In genomic region chr13:20900972-20901457, GRCm38 (mm10) we compare ENCODE assay signal across 9 mouse cellular contexts.
DNase-seq lines count a peak whose midpoint lies in the region; ATAC-seq lines count a peak whose summit lies in the region.
"Had no signal": no experiment of that assay in that cellular context is flagged by ENCODE, and none has a peak within 500 bp of the region (broad histone marks: within the 10 kb centered on the region; RNA-seq: fewer than 3 reads in every experiment).

No protein-coding gene starts in this region.

- peak; percentile 9 for DNase-seq in cerebellum, adult 18-20 months
- DNase-seq in cerebellum, postnatal 4 days (ENCODE audit: low spot score in 2 of 2), result no peak
- DNase-seq in midbrain, embryonic 11.5 days (ENCODE audit: low spot score, missing footprints), result no peak
- no peak for DNase-seq in midbrain, embryonic 10.5 days (ENCODE audit: low spot score)
- DNase-seq in retina, postnatal 1 day, result peak; percentile 36
- DNase-seq in ovary, postnatal 10 days (ENCODE audit: low spot score), result no peak
- DNase-seq: thymus, adult 2 months had no signal

- no peak overlapping the region for H3K27ac ChIP-seq in midbrain, embryonic 11.5 days (ENCODE audit: low read depth, low read length)
- no peak overlapping the region for H3K27ac ChIP-seq in midbrain, embryonic 10.5 days (replicated peaks)
- peak overlapping the region; percentile 62 for H3K27ac ChIP-seq in lung, embryonic 15.5 days

- WGBS in midbrain, embryonic 11.5 days, result 47% methylated on average over 2 of the region's 2 CpGs
- WGBS in midbrain, embryonic 10.5 days, result 55% methylated on average over 2 of the region's 2 CpGs
- WGBS in lung, embryonic 15.5 days, result 5% methylated on average over 2 of the region's 2 CpGs

- no peaks in the 10 kb centered on the region for H3K27me3 ChIP-seq in midbrain, embryonic 11.5 days (ENCODE audit: control insufficient read depth, insufficient read depth, low read length)
- H3K27me3 ChIP-seq in midbrain, embryonic 10.5 days (ENCODE audit: low read depth, poor library complexity, severe bottlenecking), result no peaks in the 10 kb centered on the region
- no peaks in the 10 kb centered on the region for H3K27me3 ChIP-seq in lung, embryonic 15.5 days

- no peaks in the 10 kb centered on the region for H3K4me1 ChIP-seq in midbrain, embryonic 11.5 days (ENCODE audit: control insufficient read depth, insufficient read depth, low read length)
- no peaks in the 10 kb centered on the region for H3K4me1 ChIP-seq in midbrain, embryonic 10.5 days
- H3K4me1 ChIP-seq in lung, embryonic 15.5 days, result peaks cover 16% of the 10 kb centered on the region

- no peak overlapping the region for H3K9ac ChIP-seq in midbrain, embryonic 11.5 days (ENCODE audit: low read length)
- H3K9ac ChIP-seq in lung, embryonic 15.5 days, result no peak overlapping the region

- peak; percentile 54; the same call in 1 of the 2 replicates for ATAC-seq in midbrain, embryonic 11.5 days (ENCODE audit: low FRiP score)
- ATAC-seq in lung, embryonic 15.5 days (ENCODE audit: borderline replicate concordance, extremely low read depth, low FRiP score, low TSS enrichment), result peak; percentile 36; the same call in 1 of the 2 replicates
- ATAC-seq in erythroblast, adult 5-6 weeks (replicated peaks; ENCODE audit: low FRiP score, poor library complexity, severe bottlenecking), result no peak

- no peak overlapping the region for H3K4me2 ChIP-seq in midbrain, embryonic 11.5 days
- peak overlapping the region; percentile 4; the same call in 1 of the 2 replicates for H3K4me2 ChIP-seq in lung, embryonic 15.5 days

- no peaks in the 10 kb centered on the region for H3K9me3 ChIP-seq in midbrain, embryonic 11.5 days (ENCODE audit: control insufficient read depth, low read length)
- H3K9me3 ChIP-seq in midbrain, embryonic 10.5 days (replicated peaks), result no peaks in the 10 kb centered on the region
- no peaks in the 10 kb centered on the region for H3K9me3 ChIP-seq in lung, embryonic 15.5 days

- H3K36me3 ChIP-seq in midbrain, embryonic 11.5 days (ENCODE audit: control insufficient read depth, insufficient read depth, low read length), result no peaks in the 10 kb centered on the region
- no peaks in the 10 kb centered on the region for H3K36me3 ChIP-seq in midbrain, embryonic 10.5 days
- no peaks in the 10 kb centered on the region for H3K36me3 ChIP-seq in lung, embryonic 15.5 days

- H3K4me3 ChIP-seq in midbrain, embryonic 11.5 days (ENCODE audit: low read depth, low read length), result no peak overlapping the region
- no peak overlapping the region for H3K4me3 ChIP-seq in midbrain, embryonic 10.5 days
- H3K4me3 ChIP-seq in lung, embryonic 15.5 days, result no peak overlapping the region

Comparison
In these comparisons a context has a peak if more than half of its experiments do, and no peak if none do; other contexts are left out.
1. DNase-seq: peak in cerebellum, adult 18-20 months (2 of 2) and retina, postnatal 1 day (single experiment); none in cerebellum, postnatal 4 days (0 of 2), midbrain, embryonic 11.5 days (single experiment), midbrain, embryonic 10.5 days (single experiment) and ovary, postnatal 10 days (single experiment).